Mouse (Mus musculus) gastrocnemius, postnatal 10 days (tissue): ENCODE measurements around the gene Ccdc173. TPM values are rescaled to one million over a fixed set of nuclear protein-coding genes. Genes with fewer than 3 reads are reported as not detected.
"Not testable (repeated sequence)": the region's sequence is repeated elsewhere in the genome, so short reads cannot be mapped to it uniquely, and the experiment has no call there.

Source experiments
- DNase-seq: peaks from one replicate; pipeline ENCODE4 v3.0.0; 2021; ENCODE audit warnings: mixed read lengths
- long read RNA-seq, 2 experiments: library from polyadenylated mRNA; stranded (forward); transcript quantifications; one replicate each; pipeline ENCODE4 v2.0.0; 2021
- total RNA-seq, 2 experiments: library from RNA; stranded (reverse); gene quantifications; 2 replicates each; pipeline ENCODE4 v1.2.3; 2021

Ccdc173 gene
- total RNA-seq: under 1 TPM; 0.54 to 0.65 TPM
- long read RNA-seq, experiment 1: 0 reads
- long read RNA-seq, experiment 2: 0 reads

DNA sequence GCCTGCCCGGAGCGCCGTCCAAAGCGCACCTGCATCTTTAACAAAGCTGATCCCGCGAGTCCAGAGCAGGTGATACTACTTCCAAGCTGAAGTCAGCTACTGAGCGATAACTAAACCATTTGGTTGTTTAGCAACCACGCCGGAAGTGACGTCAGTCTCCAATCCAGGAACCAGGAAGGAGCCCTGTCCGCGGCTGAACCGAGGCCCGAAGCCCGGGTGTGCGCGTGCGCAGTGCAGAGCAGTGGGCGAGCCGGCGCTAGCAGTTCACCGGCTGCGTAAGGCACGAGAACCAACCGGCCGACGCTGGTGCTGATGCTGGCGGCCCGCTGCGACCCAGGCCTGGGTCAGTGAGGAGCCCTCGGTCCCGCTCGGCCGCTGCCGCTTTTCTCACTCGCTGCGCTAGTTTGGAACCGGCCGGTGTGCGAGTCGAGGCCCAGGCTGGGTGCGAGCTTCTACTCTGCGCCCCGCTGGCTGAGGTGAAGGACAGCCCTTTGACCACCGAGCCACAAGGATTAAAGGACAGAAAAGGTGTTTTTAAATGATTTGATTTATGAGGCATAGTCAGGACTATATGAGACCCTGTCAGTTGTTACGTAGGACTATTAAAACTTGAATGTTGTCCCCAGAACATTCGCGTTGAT lies at the start of gene Ccdc173, which contains the start of gene Phospho2:
TSS of gene Ccdc173 (minus strand) at position 147 of the 641 bp plus-strand sequence.
TSS of gene Phospho2 (plus strand) at position 195 of the 641 bp plus-strand sequence.
- peak; percentile 99 for DNase-seq

- no peak for DNase-seq
These were observed 49.3 kb upstream of the Ccdc173 start for GRCm38 (mm10) chr2:69838707-69839106.

DNA sequence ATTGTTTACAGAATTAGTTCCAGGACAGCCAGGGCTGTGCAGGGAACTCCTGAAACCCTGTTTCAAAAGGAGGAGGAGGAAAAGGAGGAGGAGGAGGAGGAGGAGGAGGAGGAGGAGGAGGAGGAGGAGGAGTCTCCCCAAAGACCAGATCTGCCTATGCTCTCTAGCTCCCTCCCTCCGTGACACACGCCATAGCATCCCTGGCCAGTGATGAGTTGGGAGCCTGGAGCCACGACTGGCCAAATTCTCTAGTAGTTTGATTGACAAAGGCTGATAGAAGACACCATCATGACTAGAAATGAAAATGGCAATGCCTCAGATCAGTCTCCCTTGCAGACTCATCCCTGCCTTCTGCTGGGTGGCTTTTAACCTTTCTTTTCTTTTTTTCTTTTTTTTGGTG lies 48.6 kb upstream of the Ccdc173 start:
- no peak for DNase-seq

DNA sequence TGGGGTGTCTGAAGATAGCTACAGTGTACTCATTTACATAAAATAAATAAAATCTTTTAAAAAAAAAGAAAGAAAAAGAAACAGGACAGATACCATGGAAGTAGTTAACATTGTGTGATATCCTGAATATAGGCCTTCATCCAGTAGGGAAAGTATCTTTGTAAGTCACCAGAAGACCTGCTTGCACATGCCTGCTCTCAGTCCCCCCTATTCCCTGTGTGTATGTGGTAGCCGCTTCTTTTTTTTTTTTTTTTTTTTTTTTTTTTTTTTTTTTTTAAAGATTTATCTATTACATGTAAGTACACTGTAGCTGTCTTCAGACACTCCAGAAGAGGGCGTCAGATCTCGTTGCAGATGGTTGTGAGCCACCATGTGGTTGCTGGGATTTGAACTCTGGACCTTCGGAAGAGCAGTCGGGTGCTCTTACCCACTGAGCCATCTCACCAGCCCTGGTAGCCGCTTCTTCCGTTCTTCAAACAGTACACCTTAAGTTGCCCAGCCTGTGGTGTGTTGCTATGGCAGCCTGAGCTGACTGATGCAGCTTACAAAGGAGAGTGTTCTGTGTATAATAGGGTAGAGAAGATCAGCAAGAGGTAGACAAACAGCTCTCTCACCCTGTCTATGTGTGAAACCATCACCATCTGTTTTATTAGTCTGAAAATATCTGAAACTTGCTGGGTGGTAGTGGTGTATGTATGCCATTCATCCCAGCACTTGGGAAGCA lies 48.0 kb upstream of the Ccdc173 start:
- DNase-seq: no peak

- no peak for DNase-seq
These were observed 40.7 kb upstream of the Ccdc173 start for GRCm38 (mm10) chr2:69830116-69830515.

- no peak for DNase-seq
These were observed 40.3 kb upstream of the Ccdc173 start for GRCm38 (mm10) chr2:69829680-69830079.

DNA sequence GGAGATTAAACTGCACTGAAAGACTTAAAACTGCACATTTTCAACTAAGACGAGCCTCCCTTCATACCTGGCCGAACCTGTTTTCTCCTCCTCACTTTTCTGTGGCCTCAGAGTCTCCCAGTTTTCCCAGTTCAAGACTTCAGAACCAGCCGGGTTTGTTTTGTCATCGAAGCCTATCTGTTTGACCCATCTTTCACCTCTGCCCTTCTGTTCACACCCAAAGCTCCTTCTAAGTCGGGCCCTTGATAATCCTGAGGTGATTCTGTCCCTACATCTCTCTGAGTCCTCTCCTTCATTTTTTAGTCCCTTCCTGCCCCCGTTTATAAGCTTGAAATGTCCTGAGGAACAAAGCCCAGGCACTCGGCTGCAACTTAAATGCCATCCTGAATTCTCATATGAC lies 38.7 kb upstream of the Ccdc173 start:
- DNase-seq: no peak

- DNase-seq: no peak
These were observed 37.0 kb upstream of the Ccdc173 start for GRCm38 (mm10) chr2:69826380-69826779.

DNA sequence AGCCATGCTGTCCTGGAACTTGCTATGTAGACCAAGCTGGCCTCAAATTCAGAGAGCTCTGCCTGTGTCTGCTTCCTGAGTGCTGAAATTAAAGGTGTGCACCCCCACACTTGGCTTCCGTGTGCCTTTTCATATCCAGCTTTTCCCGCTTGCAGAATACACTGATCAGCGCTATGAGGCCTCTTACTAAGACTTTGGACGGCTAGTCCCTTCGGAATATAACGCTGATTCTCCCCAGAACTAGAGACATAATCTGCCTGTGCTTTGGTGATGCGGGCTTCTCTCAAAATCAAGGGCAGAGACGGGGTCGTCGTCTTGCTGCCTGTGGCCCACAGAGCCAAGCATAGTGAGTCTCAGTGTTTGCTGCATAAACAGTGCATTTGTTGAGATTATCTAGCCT lies 36.5 kb upstream of the Ccdc173 start:
- no peak for DNase-seq

DNA sequence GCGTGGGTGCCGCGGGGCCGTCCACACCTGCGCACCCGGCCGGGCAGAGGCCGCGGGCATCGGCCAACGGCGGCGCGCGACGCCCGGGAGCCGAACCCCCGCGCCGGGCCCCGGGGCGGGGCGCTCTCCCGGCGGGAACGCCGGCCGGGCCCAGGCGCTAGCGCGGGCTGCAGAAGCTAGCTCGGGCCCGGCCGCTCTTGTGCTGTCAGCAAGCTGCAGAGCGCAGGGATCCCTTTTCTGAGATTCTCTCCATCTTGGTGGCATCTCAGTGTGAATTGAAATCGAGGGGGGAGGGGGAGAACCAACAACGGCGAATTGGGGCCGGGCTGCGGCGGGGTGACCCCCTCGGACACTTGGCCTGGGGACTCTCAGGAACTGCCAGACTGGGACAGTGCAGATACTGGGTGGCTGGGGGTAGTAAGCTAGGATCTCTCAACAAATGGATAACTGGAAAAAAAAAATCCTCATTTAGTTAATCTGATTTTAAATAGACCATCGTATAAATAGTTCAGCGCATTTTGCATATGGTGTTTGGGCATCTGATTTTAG lies 33.8 kb upstream of the Ccdc173 start:
- DNase-seq: peak; percentile 47

- DNase-seq: peak; percentile 50
These were observed 33.2 kb upstream of the Ccdc173 start for GRCm38 (mm10) chr2:69822361-69823128.

DNA sequence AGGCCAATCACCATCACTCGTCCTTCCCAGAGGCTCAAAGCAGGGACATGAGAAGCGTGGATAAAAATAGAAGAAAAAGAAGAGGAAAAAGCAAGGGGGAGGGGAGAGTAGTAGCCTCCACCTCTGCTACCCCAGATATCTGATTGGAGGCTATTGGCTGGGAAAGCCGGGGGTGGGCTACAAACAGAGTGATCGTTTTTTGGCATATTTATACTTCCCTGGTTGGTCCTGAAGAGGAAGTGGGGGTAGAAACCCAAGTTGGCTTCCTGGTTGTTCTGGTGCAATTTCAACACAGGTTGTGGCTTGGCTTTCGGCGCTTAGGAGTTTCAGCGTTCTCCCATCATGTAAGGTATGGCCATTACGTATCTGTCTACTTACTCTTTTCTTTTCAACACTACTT lies 32.3 kb upstream of the Ccdc173 start, which contains the start of gene Klhl23:
TSS of gene Klhl23 (plus strand) at position 234 of the 400 bp plus-strand sequence.
- no peak for DNase-seq

GRCm38 (mm10) chr2:69820201-69820600 lies 30.8 kb upstream of the Ccdc173 start:
- no peak for DNase-seq

- DNase-seq: no peak
These were observed 29.1 kb upstream of the Ccdc173 start for GRCm38 (mm10) chr2:69818350-69819085.

DNA sequence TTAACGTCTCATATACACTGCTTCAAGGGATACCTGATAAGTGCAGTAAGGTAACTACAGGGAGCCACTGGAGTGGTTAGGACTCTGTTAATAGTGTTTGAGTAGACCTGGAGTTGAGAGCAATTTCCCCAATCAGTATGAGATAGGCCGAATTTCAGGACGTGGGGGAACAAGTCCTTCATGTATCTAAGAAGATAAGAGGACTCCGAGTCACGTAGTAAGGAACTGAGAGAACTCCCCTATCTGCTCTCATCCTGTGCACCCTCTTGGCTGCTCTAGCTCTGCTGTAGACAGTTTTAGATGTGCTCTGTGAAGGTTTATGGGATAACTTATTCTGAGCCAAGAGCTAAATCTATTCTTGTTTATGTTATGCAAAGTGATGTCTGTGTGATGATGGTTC lies 27.2 kb upstream of the Ccdc173 start:
- no peak for DNase-seq

- not testable (repeated sequence) for DNase-seq
These were observed 22.0 kb upstream of the Ccdc173 start for GRCm38 (mm10) chr2:69811349-69811748.

- DNase-seq: no peak
These were observed 20.8 kb upstream of the Ccdc173 start for GRCm38 (mm10) chr2:69810169-69810568.

DNA sequence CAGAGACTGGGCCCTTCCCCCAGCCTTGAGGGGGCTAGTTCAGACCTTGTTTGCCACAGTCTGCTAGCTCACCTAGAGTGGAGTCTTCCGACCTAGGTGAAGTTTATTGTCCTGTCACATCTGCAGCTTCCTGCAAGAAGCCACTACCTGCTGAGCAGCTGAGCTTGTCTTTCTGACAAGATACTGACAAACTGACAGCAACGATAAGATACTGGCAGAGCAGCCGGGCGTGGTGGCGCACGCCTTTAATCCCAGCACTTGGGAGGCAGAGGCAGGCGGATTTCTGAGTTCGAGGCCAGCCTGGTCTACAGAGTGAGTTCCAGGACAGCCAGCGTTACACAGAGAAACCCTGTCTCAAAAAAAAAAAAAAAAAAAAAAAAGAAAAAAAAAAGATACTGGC lies 15.3 kb upstream of the Ccdc173 start:
- not testable (repeated sequence) for DNase-seq

GRCm38 (mm10) chr2:69803756-69804155 lies 14.4 kb upstream of the Ccdc173 start:
- no peak for DNase-seq

DNA sequence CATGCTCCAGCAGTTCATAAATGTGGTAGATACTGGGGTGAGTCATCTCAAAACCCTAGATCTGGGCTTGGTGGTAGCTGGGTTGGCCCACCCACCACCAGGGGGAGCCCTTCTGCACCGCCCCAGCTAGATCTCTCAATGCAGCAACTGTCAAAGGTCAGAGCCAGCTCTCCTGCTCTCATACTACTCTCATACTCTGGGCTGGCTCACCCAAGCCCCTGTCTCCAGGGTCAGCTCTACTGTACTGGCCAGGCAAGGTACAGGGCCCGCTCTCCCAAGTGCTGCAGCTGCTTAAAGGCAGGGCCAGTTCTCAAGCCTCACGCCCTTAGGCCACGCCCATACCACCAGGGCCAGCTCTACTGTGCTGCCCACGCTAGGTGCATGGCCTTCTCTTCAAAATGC lies 13.5 kb upstream of the Ccdc173 start:
- DNase-seq: peak; percentile 76

- DNase-seq: no peak
These were observed 1.3 kb upstream of the Ccdc173 start for GRCm38 (mm10) chr2:69790722-69791121.

GRCm38 (mm10) chr2:69790285-69790684 lies 910 bp upstream of the Ccdc173 start:
- peak; percentile 81 for DNase-seq
